Mouse (Mus musculus) WW6 (cell line): ENCODE results near the gene Brd1.
"Not testable (repeated sequence)": the region's sequence is repeated elsewhere in the genome, so short reads cannot be mapped to it uniquely, and the experiment has no call there.

Source experiments
- DNase-seq: peaks from one replicate; pipeline ENCODE4 v3.0.0-alpha.2; 2013; ENCODE audit warnings: low read depth, low spot score

Gene Brd1

DNA sequence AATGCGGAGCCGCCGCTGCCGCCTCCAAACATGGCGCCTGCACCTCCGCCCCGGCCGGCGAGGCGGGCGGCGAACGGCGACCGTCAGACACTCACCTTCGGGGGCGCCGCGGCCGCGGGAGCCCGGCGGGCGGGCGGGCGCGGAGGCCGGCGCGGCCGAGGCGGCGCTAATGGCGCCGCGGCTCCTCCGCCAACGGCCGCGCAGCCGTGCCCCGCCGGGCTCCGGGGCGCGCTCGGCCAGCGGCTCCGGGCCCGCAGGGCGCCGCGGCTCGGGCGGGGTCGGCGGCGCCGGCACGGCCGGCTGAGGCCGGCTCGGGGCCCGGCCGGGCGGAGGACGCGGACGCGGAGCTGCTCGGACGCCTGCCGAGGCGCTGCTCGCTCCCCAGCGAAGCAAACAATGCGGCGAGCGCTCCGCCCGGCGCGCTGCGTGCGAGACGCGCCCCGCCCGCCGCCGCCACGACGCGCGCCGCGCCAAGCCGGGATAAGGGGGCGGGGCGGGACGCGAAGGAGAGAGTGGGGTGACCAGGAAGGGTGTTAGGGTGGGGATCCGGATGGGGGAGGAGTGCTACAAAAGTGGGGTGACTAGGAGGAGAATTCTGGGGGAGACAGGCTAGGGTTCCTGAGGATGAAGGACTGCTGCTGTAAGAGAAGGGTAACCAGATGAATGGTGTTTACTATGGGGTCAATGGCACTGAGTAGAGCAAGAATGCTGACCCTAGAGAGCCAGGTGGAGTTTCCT, at the start of gene Brd1:
Gene Brd1, minus strand, starts transcription at position 400 of the 738 bp plus-strand sequence.
- no peak for DNase-seq

DNA sequence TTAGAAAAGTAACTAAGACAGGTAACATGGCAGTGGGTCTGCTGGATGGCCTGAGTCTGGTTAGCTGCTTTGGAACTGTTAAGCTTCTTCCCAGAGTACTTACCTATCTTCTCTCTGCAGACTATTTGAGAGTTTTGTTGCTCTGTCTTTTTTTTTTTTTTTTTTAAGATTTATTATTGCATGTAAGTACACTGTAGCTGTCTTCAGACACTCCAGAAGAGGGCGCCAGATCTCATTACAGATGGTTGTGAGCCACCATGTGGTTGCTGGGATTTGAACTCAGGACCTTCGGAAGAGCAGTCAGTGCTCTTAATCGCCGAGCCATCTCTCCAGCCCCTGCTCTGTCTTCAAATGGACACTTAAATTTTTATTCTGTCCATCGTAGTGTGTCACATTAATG, 40.6 kb upstream of the Brd1 start:
- DNase-seq: not testable (repeated sequence)

GRCm38 (mm10) chr15:88768537-88768936, 34.5 kb upstream of the Brd1 start:
- DNase-seq: no peak

DNA sequence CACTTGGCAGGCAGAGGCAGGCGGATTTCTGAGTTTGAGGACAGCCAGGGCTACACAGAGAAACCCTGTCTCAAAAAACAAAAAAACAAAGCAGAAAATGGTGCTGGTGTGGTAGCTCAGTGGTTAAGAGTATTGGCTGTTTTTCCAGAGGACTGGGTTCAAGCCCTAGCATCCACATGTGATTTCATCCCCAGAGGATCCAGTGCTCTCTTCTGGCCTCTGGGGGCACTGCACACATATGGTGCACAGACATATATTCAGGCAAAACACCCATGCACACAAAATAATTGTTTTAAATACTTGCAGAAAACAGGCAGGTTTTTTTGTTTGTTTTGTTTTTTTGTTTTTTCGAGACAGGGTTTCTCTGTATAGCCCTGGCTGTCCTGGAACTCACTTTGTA, 32.1 kb upstream of the Brd1 start:
- DNase-seq: not testable (repeated sequence)

DNA sequence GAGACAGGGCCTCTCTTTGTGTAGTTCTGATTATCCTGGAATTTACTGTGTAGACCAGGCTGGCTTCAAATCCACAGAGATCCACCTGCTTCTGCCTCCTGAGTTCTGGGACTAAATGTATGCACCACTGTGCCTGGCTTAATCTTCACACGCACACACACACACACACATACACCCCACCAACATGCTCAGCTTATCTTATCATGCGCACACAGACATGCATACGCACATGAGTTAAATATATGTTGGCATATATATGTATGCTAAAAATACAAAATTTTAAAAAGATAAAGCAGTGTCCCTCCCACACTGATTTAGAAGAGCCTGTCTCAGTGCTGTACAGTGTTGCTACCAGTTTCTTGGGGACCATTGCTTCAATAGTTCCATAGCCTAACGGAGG, 27.5 kb upstream of the Brd1 start:
- DNase-seq: no peak

- DNase-seq: no peak
Observed at GRCm38 (mm10) chr15:88758061-88758460, 24.0 kb upstream of the Brd1 start.

GRCm38 (mm10) chr15:88755761-88756160, 21.7 kb upstream of the Brd1 start:
- DNase-seq: no peak

GRCm38 (mm10) chr15:88754896-88755295, 20.9 kb upstream of the Brd1 start:
- DNase-seq: no peak

DNA sequence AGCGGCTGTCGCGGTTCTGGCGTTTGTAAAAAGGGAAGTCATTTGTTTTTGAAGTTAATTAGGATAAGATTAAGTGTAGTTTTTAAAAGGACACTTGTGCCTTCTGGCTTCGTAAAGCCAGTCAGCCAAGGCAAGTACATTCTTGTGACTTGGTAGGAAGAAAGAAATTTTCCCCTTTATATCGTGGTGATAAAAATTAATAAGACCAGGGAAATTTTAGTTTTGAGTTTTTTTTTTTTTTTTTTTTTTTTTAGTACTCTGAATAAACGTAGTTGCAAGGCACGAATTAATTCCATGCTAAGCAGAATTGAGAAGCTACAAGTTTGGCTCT, 18.3 kb upstream of the Brd1 start:
- DNase-seq: no peak

GRCm38 (mm10) chr15:88751564-88752402, 17.8 kb upstream of the Brd1 start, which contains the start of gene Zbed4:
Zbed4 (plus strand) TSS chr15:88751660.
- no peak for DNase-seq

DNA sequence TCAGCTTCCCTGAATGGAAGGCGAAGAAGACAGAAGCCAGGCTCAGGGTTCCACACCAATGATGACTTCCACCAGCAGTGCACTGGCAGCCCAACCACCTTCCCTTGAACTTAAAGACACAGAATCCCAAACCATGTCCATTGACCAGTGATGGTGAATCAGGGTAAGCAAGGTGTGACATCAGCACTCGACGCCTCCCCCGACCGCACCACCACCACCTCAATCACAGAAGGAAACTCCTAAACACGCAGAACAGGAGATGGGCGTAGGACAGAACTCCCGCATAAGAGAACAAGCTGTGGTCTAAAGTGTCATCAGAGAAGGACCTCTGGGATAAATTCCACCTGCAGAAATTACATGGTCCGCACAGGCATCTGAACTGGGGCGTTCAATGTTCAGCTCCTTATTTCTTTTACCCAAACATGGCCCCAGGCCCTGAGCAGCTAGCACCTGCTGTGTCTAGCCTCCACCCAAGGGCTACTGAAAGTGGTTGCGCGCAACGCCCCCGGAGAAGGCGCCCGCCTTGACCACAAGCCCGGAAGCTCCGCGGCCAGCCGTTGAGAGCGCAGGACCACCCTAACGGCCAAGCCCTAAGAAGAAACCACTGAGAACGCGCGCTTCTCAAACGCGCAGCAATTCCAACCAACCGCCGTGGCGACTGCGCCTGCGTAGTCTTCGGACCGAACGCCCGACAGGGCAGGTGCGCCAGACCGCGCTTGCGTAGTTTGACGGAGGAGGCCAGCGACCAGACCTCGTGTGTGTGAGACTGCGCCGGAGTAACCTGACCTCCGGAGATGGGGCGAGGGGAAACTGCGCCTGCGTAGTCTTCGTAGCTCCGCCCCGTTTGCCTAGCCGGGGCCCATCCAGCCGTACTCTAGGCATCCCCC, 16.9 kb upstream of the Brd1 start:
- peak; percentile 99 for DNase-seq

- no peak for DNase-seq
Observed at GRCm38 (mm10) chr15:88750032-88750431, 16.0 kb upstream of the Brd1 start.

DNA sequence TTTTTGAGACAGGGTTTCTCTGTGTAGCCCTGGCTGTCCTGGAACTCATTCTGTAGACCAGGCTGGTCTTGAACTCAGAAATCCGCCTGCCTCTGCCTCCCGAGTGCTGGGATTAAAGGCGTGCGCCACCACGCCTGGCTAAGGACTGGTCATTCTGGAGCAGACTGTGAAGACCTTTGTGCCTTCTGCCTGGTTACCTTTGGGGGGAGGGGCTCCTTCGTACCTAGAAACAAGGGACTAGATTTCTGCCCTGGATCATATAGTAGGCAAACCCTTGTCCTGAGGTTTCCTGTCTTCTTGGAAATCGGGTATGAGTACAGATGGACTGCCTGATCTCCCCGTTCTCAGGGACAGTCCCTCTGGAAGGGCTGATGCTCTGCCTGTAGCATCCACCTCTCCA, 15.6 kb upstream of the Brd1 start:
- not testable (repeated sequence) for DNase-seq

DNA sequence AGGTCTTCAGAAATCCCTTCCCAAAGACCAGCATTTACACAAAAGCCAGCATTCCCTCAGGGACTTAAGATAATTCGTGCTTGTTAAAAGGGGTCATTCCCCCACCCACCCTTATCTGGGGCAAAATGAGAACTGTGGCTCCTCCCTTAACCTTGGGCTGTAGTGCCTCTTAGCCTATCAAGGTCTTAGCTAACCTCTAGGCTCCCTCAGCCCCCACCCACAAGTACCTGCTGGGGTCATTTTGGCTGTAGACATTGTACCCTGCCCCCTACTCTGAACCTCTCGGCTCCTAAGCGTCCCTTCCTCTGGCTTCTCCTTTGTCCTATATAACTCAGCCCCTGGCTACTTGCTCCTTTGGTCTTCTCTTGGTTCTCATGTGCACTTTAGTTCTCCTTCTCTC, 11.9 kb upstream of the Brd1 start:
- no peak for DNase-seq

DNA sequence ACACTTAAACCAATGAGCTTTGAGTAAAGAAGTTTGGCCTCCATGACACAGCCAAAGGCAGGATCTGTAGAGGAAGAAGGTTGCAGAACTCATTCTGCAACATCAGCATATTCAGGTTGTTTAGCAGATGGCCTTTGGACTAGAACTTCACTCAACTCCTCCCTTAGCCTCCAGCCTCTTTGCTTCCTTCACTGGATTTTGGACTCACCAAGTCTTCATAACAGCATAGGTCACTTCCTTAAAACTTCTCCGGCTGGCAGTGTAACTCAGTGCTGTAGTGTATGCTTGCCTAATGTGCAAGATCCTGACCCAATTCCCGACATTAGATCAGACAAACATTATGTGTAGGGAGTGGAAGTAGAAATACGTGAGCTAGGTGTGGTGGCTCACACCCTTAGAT, 11.3 kb upstream of the Brd1 start:
- no peak for DNase-seq

- not testable (repeated sequence) for DNase-seq
Observed at GRCm38 (mm10) chr15:88743371-88743770, 9.3 kb upstream of the Brd1 start.

- DNase-seq: no peak
Observed at GRCm38 (mm10) chr15:88741366-88741765, 7.3 kb upstream of the Brd1 start.

DNA sequence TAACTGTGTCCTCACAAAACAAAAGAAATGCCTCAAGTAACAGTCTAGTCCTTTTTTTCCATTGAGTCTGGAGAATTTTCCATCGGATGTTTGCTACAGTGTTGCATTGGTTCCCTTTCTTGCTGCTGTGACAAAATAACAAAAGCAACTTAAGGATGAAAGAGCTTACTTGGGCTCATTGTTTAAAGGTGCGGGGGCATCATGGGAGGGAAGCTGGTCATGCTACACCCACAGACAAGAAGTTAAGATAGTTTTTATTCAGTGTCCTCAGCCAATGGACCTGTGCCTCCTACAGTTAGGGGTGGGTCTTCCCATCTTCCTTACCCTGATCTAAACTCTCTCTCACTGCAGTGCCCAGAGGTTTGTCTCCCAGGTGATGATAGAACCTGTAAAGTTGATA, 4.4 kb upstream of the Brd1 start:
- DNase-seq: no peak

- DNase-seq: no peak
Observed at GRCm38 (mm10) chr15:88736166-88736565, 2.1 kb upstream of the Brd1 start.

DNA sequence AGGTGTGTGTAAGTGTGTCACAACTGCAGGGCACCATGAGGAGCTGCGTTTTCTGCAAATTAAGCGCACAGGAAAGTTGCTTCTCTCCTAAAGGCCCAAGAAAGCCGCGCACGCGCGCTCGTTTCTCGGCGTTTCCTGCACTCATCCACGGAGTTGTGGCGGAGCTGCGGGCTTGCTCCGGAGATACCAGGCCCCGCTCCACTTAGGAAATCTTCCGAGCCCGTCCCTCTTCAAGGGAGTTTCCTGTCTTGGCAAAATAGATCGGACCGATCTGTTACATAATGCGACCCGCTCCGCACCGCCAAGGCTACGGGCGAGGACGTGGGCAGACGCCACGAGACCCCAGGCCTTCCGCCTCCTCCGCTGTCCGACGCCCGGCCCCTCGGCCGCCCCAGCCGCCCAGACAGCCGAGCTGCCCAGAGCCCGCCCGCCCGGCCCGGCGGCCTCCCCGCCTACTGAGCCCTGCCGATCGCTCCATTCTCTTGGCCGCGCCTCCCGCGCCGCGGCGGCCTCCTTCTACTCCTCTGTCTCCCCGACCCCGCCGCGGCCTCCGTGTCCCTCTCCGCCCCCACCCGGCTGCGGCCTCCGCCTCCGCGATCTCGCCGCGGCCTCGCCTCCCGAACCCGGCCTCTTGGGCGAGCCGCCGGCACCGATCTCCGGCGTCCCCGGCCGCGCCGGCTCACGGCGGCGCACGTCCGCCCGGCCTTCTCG, 837 bp downstream of the Brd1 start:
- no peak for DNase-seq

- no peak for DNase-seq
Observed at GRCm38 (mm10) chr15:88732405-88733020, 1.5 kb downstream of the Brd1 start.
